Mouse (Mus musculus): ENCODE measurements around the gene Tmem184a.
A peak's percentile ranks its signal among the peaks of the same experiment; 100 is the strongest.

Gene Tmem184a

DNA sequence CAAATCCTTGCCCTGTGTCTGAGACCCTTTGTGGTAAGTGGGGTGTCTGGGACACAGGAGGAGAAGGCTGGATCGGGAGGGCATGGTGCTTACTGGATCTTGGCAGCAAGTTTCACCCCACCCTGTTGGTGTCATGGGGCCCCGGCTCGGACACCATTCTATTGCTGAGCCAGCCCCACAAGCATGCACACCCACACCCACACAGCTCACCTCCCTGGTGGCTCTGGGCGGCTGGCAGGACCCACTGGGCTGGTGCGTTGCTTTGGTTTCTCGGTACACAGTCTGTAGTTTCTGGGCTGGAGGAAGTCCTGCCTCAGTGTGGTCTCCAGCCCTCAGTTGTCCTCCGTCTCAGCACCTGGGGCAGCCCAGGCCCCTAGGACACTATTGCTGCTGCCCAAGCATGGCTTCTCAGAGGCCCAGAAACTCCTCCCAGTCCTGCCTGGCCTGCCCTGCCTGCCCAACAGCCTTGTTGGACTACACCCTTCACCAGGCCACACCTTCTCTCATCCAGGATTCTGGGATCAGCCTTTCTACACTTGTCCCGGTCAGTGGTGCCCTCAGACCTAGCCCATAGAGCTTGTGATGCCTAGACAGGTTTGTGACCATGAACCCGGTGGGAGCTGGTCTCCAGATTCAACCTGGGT, at the start of gene Tmem184a:
Gene Tmem184a, minus strand, starts transcription at position 380 of the 644 bp plus-strand sequence.
- no peak for DNase-seq

GRCm38 (mm10) chr5:139862759-139863158, 43.0 kb upstream of the Tmem184a start:
- peak; percentile 79 for DNase-seq

- DNase-seq, result no peak
These were observed 40.8 kb upstream of the Tmem184a start for GRCm38 (mm10) chr5:139860328-139861104.

GRCm38 (mm10) chr5:139849626-139850320, 30.1 kb upstream of the Tmem184a start:
- DNase-seq, result no peak

DNA sequence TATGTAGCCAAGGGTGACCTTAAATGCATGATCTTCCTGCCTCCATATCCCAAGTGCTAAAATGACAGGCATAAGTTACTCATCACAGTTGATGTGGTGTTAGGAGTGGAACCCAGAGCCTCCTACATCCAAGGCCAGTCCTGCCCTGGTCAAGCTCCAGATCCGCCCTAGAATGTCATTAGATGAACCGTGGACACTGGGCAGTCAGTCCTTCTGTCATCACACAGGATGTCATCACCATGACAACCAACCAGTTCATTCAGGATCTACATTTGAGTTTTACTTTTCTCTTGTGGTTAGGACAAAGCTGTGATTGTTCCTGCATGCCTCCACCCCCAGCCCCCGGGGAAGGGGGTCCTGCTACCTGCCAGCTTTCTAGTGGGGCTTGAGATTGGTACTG, 19.4 kb upstream of the Tmem184a start:
- DNase-seq, result no peak

GRCm38 (mm10) chr5:139838476-139838892, 18.8 kb upstream of the Tmem184a start:
- peak; percentile 84 for DNase-seq

- no peak for DNase-seq
These were observed 16.0 kb upstream of the Tmem184a start for GRCm38 (mm10) chr5:139835706-139836105.

- DNase-seq, result no peak
These were observed 12.4 kb upstream of the Tmem184a start for GRCm38 (mm10) chr5:139832125-139832524.

- no peak for DNase-seq
These were observed 11.0 kb upstream of the Tmem184a start for GRCm38 (mm10) chr5:139830734-139831133.

- no peak for DNase-seq
These were observed 9.7 kb upstream of the Tmem184a start for GRCm38 (mm10) chr5:139829384-139829783.

GRCm38 (mm10) chr5:139827593-139827992, 7.9 kb upstream of the Tmem184a start:
- no peak for DNase-seq

GRCm38 (mm10) chr5:139826357-139827055, 6.8 kb upstream of the Tmem184a start, which contains the start of the genes Gm26938 and Psmg3:
Gene Gm26938, minus strand, starts transcription at chr5:139826407.
Gene Psmg3, minus strand, starts transcription at chr5:139826885.
- DNase-seq, result peak; percentile 88

- DNase-seq, result no peak
These were observed 6.2 kb upstream of the Tmem184a start for GRCm38 (mm10) chr5:139825947-139826346.

DNA sequence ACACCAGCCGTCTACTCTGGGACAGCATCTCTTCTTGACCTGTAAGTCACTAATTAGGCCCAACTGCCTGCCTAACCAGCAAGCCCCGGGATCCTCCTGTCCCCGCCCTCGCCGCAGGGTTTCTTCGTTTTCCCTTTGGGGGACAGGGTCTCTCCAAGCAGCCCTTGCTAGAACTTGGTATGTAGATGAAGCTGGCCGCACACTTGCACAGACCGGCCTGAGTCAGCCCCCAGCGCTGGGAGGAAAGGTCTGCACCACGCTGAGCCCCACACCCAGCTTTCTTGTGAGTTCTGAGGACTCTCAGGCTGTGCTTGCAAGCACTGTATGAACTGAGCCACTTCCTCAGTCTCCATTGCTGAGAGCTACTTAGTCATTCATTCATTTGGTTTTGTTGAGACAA, 4.8 kb upstream of the Tmem184a start:
- DNase-seq, result no peak

- no peak for DNase-seq
These were observed 2.0 kb upstream of the Tmem184a start for GRCm38 (mm10) chr5:139821466-139822459.

DNA sequence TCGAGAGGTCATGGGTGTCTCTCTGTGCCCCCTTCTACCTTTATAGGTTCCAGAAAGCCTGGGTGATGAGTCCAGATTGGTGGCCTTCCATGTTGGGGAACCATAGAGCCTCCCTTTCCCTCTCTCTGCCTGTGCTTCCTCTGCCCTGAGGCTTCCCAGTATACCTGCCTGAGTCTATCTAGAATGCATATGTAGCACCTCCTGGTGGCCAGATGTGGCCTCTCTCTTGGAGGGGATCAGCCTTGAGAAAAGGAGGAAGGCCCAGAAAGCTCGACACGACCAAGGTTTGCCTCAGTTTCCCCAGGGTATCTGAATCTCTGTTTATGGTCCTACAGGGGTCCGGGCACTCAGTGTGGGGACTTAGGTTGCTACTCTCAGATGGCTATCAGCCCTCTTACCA, 916 bp downstream of the Tmem184a start:
- peak; percentile 70 for DNase-seq

DNA sequence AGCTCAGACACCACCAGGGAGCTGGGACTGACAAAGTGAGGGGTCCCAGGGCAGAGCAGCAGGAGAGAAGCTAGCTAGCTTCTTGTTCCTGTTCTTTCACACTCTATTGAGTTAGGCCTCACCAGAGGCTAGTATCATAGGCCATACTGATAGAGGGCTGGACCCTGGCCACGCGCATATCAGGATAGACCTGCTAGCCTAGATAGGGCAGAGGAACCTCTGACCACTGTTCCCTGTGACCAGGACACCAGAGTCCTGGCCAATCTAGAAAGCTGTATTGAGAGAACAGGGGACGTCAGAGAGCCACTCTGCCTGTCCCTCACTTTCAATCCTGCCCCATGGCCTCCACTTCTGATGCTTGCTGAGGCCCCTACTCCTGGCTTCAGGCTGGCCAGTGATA, 1.7 kb downstream of the Tmem184a start:
- no peak for DNase-seq

DNA sequence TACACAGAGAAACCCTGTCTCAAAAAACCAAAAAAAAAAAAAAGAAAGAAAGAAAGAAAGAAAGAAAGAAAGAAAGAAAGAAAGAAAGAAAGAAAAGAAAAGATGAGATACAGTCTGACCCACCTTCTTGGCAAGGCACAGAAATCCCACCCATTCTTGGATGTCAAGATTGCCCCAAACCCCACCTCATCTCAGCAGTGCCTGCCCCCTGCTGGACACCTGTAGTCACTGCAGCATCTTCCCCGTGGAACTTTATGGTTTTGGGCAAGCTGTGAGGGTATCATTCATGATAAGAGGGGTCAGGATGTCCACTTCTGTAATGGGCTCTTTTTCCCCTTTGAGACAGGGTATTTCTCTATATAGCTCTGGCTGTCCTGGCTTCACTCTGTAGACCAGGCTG, 2.4 kb downstream of the Tmem184a start:
- DNase-seq, result no peak

- no peak for DNase-seq
These were observed 3.3 kb downstream of the Tmem184a start for GRCm38 (mm10) chr5:139816445-139816844.

GRCm38 (mm10) chr5:139815964-139816363, 3.8 kb downstream of the Tmem184a start:
- no peak for DNase-seq

DNA sequence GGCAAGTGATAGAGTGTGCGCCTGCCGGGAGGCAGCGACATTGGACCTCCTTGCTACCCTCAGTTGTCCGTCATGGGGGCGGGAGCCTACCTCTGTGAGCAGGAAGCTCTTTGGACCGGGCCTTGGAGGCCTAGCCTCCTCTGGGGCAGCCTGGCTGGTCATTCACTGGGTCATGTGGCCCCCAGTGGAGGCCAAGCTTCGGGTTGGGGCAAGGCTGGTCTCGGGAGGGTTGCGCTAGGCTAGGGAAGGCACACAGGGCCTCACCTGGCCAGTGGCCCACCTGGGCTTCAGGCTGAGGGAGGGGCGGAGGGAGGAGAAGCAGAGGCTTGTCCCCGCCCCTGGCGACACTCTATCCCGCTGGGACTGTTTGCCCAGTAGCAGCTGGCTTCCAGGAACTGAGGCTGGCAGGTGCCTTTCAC, 5.7 kb downstream of the Tmem184a start:
- peak; percentile 64 for DNase-seq

GRCm38 (mm10) chr5:139813126-139813490, 6.6 kb downstream of the Tmem184a start:
- DNase-seq, result no peak
